Mouse (Mus musculus) ES-Bruce4 (cell line): ENCODE results near the gene Iqsec3. TPM values are rescaled to one million over a fixed set of nuclear protein-coding genes. Genes with fewer than 3 reads are reported as not detected.
A peak's percentile ranks its signal among the peaks of the same experiment; 100 is the strongest.

Source experiments
- H3K27ac ChIP-seq: 2 replicates; pipeline ENCODE4 v1.5.1; 2012; ENCODE audit warnings: low read length, inconsistent platforms; ENCODE audit not compliant: insufficient read depth
- H3K27me3 ChIP-seq: 2 replicates; pipeline ENCODE4 v1.6.1; 2012; ENCODE audit warnings: mild to moderate bottlenecking, low read length, inconsistent platforms; ENCODE audit not compliant: control insufficient read depth, poor library complexity, insufficient read depth, severe bottlenecking
- H3K36me3 ChIP-seq: 2 replicates; pipeline ENCODE4 v1.6.1; 2012; ENCODE audit warnings: inconsistent platforms, mild to moderate bottlenecking, low read length, moderate library complexity; ENCODE audit not compliant: control insufficient read depth, poor library complexity, insufficient read depth, severe bottlenecking
- H3K4me1 ChIP-seq: one replicate; pipeline ENCODE4 v1.8.1; 2011; ENCODE audit warnings: low read length; ENCODE audit not compliant: control insufficient read depth, insufficient read depth
- H3K4me3 ChIP-seq: 2 replicates; pipeline ENCODE4 v1.5.1; 2011; ENCODE audit warnings: low read depth, mild to moderate bottlenecking, low read length
- H3K9ac ChIP-seq: 2 replicates; pipeline ENCODE4 v1.6.1; 2012; ENCODE audit warnings: low read depth, mild to moderate bottlenecking, inconsistent platforms; ENCODE audit not compliant: poor library complexity, severe bottlenecking
- H3K9me3 ChIP-seq: replicated peaks from 2 replicates; pipeline ENCODE4 v1.6.1; 2012; ENCODE audit warnings: mild to moderate bottlenecking, low read length, inconsistent platforms; ENCODE audit not compliant: control insufficient read depth, poor library complexity, insufficient read depth, severe bottlenecking
- CTCF ChIP-seq: IDR thresholded peaks from one replicate; pipeline ENCODE4 v1.8.1; 2011; ENCODE audit warnings: low read depth, low read length
- EP300 ChIP-seq: IDR thresholded peaks from 2 replicates; pipeline ENCODE4 v1.6.1; 2011; ENCODE audit warnings: low read depth, low read length; ENCODE audit not compliant: insufficient read depth
- POLR2A ChIP-seq: IDR thresholded peaks from one replicate; pipeline ENCODE4 v1.8.1; 2011; ENCODE audit warnings: low read length; ENCODE audit not compliant: insufficient read depth
- polyA plus RNA-seq: library from polyadenylated mRNA; stranded (reverse); fragments of >200 nt; gene quantifications from 2 replicates; pipeline ENCODE4 v1.2.4, GENCODE M21; 2011; ENCODE audit warnings: low read depth; ENCODE audit not compliant: missing spikeins, insufficient read depth, insufficient read length

The Iqsec3 gene
- polyA plus RNA-seq: not detected in 2 replicates

DNA sequence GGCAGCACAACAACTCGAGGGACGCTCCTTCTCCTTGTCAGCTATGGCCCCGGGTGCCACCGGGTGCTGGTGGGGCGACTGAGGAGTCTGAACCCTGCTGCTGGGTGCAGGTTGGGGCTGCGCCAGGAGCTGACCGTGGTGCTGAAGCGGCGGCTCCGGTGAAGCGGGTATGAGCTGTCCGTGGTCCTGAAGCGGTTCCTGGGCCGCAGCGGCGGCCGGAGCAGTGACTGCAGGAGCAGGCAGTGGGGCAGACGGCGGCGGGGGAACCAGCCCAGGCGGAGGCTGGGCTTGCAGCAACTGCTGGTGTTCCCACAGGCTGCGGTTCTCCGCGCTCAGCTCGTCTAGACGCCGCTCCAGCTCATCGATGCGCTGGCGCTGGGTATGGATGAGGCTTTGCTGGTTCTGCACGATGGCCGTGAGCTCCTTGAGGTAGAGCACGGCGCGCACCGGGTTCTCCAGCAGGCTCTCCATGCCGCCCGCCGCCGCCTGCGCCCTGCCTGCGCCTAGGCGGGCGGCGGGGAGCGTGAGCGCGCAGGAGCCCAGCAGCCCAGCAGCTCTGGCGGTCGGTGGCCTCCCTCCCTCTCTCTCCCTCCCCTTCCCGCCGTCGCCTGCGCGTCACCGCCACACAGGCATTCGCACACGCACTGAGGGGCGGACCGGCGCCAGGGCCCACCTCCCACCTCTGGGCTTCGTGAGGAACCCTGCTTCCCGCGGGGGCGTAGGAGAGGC lies at the start of gene Iqsec3:
Iqsec3 (minus strand) TSS at position 586 of the 729 bp plus-strand sequence.
- Histone ChIP-seq H3K27ac (no peak within 1 kb of the TSS), H3K36me3 (no peaks in the 10 kb centered on the region), H3K9me3 (no peaks in the 10 kb centered on the region), H3K4me1 (no peaks in the 10 kb centered on the region), H3K27me3 (peaks cover 8% of the 10 kb centered on the region), H3K4me3 (peak within 1 kb of the TSS; percentile 66), H3K9ac (no peak within 1 kb of the TSS)
- TF ChIP-seq POLR2A (no peak), CTCF (no peak), EP300 (0 out of 2 replicates have a peak, but pooled peaks have one; percentile 36)

DNA sequence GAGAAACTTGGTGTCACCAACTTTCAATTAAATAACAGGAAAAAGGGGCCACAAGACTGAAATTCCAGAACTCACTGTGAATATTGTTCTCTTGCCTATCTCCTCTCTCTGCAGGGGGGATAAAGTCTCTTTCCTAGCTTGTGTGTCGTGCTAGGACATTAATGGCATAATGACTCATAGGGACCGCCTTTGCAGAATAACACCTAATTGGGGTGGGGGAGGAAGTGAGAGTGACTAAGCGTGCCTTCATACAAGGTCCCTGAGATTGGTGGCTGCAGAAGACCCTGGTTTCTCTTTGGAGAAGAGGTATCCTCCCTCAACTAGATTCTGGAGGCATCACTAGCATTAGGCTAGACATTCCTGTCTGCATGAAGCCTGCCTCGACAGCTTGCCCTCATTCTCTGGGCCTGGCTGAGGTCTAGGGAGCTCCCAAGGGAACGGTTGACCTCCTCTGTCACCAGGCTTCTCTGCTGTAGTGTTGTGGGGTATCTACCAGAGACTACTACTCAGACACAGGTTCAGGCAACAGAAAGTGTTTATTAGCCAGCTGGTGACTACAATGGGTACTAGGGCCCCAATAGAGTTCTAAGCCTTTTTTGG lies 48.7 kb upstream of the Iqsec3 start:
- Histone ChIP-seq H3K4me1 (no peaks in the 10 kb centered on the region), H3K27me3 (no peaks in the 10 kb centered on the region), H3K36me3 (no peaks in the 10 kb centered on the region), H3K9me3 (no peaks in the 10 kb centered on the region), H3K27ac (no peak overlapping the region), H3K9ac (no peak overlapping the region), H3K4me3 (no peak overlapping the region)
- no peak for TF ChIP-seq EP300

DNA sequence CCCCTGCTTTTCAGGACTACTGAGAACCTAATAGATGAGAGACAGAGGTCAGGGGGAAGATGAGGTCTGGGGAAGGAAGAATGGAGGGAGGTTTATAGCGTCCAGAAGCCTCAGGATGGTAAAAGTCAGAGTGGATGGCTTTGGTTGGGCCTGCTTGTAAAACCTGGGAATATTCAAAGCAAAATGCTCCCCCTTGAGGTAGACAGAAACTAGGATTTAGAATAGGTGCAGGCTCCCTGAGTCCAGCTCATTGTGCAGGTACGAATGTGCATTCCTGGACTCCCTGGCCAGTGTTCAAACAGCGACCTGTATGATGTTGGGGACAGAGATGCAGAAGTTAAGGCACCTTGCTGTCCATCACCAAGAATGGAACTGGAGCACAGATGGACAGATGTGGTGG lies 47.6 kb upstream of the Iqsec3 start:
- H3K9me3 ChIP-seq: no peaks in the 10 kb centered on the region
- no peaks in the 10 kb centered on the region for H3K27me3 ChIP-seq
- no peaks in the 10 kb centered on the region for H3K4me1 ChIP-seq
- H3K27ac ChIP-seq: no peak overlapping the region
- H3K9ac ChIP-seq: no peak overlapping the region
- TF ChIP-seq EP300: no peak
- no peak for TF ChIP-seq POLR2A
- no peak for TF ChIP-seq CTCF
- no peak overlapping the region for H3K4me3 ChIP-seq
- H3K36me3 ChIP-seq: no peaks in the 10 kb centered on the region

DNA sequence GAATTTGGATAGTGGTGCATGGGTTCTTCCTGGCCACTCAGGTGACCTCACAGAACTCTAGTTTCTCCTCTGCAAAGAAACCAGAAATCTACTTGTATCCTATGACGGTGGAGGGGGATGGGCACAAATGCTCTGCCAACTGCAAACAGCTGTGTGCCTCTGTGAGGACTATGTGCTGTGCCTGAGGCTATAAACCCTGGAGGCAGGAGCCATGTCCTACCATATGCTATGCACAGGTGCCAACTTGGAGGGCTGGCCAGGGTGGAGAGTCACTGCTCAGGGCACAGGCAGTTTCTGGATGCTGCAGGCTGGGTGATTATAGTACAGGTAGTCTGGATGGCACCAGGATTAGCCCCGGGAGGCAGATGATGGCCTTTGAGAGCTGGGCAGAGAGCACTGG lies 46.4 kb upstream of the Iqsec3 start:
- no peaks in the 10 kb centered on the region for H3K9me3 ChIP-seq
- TF ChIP-seq CTCF: no peak
- TF ChIP-seq EP300: no peak
- no peak for TF ChIP-seq POLR2A
- no peaks in the 10 kb centered on the region for H3K36me3 ChIP-seq
- H3K27me3 ChIP-seq: no peaks in the 10 kb centered on the region
- H3K9ac ChIP-seq: no peak overlapping the region
- no peaks in the 10 kb centered on the region for H3K4me1 ChIP-seq
- no peak overlapping the region for H3K27ac ChIP-seq
- no peak overlapping the region for H3K4me3 ChIP-seq

DNA sequence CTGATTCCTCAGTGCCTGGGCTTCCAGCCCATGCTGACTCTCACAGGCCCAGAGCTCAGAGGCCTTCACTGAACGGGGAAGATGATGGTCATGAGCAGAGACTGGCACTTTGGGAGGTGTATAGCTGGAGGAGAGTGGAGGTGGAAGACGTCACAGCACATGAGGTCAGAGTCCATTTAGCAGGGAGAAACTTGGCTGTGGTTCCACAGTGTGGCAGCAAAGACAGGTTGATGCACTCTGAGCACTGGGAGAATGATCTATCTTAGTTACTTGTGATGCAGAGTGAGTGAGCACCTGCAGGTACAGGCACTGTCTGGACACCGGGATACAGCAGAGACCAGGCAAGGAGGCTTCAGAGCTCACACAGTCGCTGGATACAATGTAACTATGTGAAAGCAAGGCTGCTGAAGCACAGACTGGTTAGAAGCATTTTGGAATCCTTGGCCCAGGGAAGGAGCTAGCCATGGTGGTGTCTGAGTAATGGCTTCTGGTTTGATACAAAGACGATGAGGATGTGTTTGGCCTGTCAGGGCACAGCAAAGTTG lies 45.9 kb upstream of the Iqsec3 start:
- H3K27ac ChIP-seq: no peak overlapping the region
- TF ChIP-seq CTCF (no peak), EP300 (no peak)
- H3K27me3 ChIP-seq: no peaks in the 10 kb centered on the region
- no peaks in the 10 kb centered on the region for H3K36me3 ChIP-seq
- H3K9ac ChIP-seq: no peak overlapping the region
- no peaks in the 10 kb centered on the region for H3K4me1 ChIP-seq
- H3K9me3 ChIP-seq: no peaks in the 10 kb centered on the region
- H3K4me3 ChIP-seq: no peak overlapping the region

DNA sequence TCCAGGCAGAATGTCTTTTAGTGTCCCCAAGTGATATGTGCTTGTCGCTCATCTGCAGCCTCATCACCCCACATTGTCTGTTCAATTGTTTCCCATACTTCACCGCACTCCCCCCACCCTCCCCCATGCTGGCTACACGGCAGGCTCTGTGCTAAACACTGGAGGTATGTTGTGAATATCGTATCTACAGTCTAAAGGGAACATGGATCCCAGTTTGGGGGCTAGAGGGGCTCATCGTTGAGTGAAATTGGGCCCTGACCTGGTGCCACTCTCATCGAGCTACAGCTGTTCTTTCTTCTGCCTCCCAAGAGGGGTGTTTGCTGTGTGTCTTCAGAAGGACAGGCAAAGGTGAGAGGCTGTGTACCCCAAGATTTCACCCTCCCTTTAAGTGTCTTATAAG lies 44.2 kb upstream of the Iqsec3 start:
- Histone ChIP-seq H3K4me1 (no peaks in the 10 kb centered on the region), H3K27ac (no peak overlapping the region), H3K4me3 (no peak overlapping the region), H3K36me3 (no peaks in the 10 kb centered on the region), H3K9ac (no peak overlapping the region), H3K9me3 (no peaks in the 10 kb centered on the region), H3K27me3 (no peaks in the 10 kb centered on the region)
- TF ChIP-seq CTCF (no peak), POLR2A (no peak), EP300 (no peak)
